Mouse (Mus musculus): Measurements from ENCODE around the gene Brd9. TPM values are rescaled to one million over a fixed set of nuclear protein-coding genes. Genes with fewer than 3 reads are reported as not detected.
"Not testable (repeated sequence)": the region's sequence is repeated elsewhere in the genome, so short reads cannot be mapped to it uniquely, and the experiment has no call there.

Brd9 gene
- total RNA-seq, 2 experiments from 2014 or later: 108 to 110 TPM

- DNase-seq: no peak
- intact Hi-C loops (cut with DNase I): loop anchor here (10.0 kb wide), 1 partner anchor 48 kb away; no protein-coding TSS in a partner anchor
These were observed 39.3 kb downstream of the Brd9 start for GRCm38 (mm10) chr13:73976935-73977334.

GRCm38 (mm10) chr13:73990325-73990724, 52.7 kb downstream of the Brd9 start:
- DNase-seq: no peak
- intact Hi-C loops (cut with DNase I): no loop called here

- intact Hi-C loops (cut with DNase I): no loop called here
- DNase-seq: no peak
These were observed 53.1 kb downstream of the Brd9 start for GRCm38 (mm10) chr13:73990761-73991160.

GRCm38 (mm10) chr13:73991267-73991666, 53.7 kb downstream of the Brd9 start:
- intact Hi-C loops (cut with DNase I): no loop called here
- no peak for DNase-seq

- intact Hi-C loops (cut with DNase I): no loop called here
- DNase-seq: no peak
These were observed 58.8 kb downstream of the Brd9 start for GRCm38 (mm10) chr13:73996456-73996855.

- intact Hi-C loops (cut with DNase I): no loop called here
- DNase-seq: no peak
These were observed 62.9 kb downstream of the Brd9 start for GRCm38 (mm10) chr13:74000519-74000918.

GRCm38 (mm10) chr13:74000961-74001360, 63.4 kb downstream of the Brd9 start:
- intact Hi-C loops (cut with DNase I): no loop called here
- no peak for DNase-seq

GRCm38 (mm10) chr13:74001492-74001891, 63.9 kb downstream of the Brd9 start:
- intact Hi-C loops (cut with DNase I): no loop called here
- no peak for DNase-seq

GRCm38 (mm10) chr13:74006881-74007280, 69.3 kb downstream of the Brd9 start:
- intact Hi-C loops (cut with DNase I); DNase-seq: not testable (repeated sequence)

- DNase-seq; intact Hi-C loops (cut with DNase I): not testable (repeated sequence)
These were observed 70.6 kb downstream of the Brd9 start for GRCm38 (mm10) chr13:74008216-74008615.

- intact Hi-C loops (cut with DNase I): no loop called here
- DNase-seq: peak; percentile 83
These were observed 71.5 kb downstream of the Brd9 start, which contains the start of gene Tppp for GRCm38 (mm10) chr13:74008948-74009718. Tppp (plus strand) TSS chr13:74009407.

- intact Hi-C loops (cut with DNase I): no loop called here
These were observed 72.4 kb downstream of the Brd9 start for GRCm38 (mm10) chr13:74009791-74010614.

More at GRCm38 (mm10) chr13:74009791-74010614, 72.4 kb downstream of the Brd9 start:
- peak; percentile 86 for DNase-seq

Small RNA genes lying within 50 kb of the gene (microRNA-seq; reads per million reads assigned to microRNA genes)
- not detected for gene Gm25197

Other genes starting within 250 kb of the Brd9 start
- not detected for gene Slc6a19, start 232.9 kb upstream of the Brd9 start, total RNA-seq (2021)
- 10 to 100 TPM; 12.1 to 12.3 TPM for gene Slc12a7, start 204.7 kb upstream of the Brd9 start, total RNA-seq (2021)
- gene Nkd2, start 90.2 kb upstream of the Brd9 start, total RNA-seq (2021): 10 to 100 TPM; 21.4 TPM
- 1 to 10 TPM; 7.0 to 8.7 TPM for gene Trip13, start within 50 bp of the Brd9 start, total RNA-seq (2021)
- gene Zdhhc11, start 26.0 kb downstream of the Brd9 start, total RNA-seq (2021): not detected
- 10 to 100 TPM; 37.7 to 37.9 TPM for gene Tppp, start 71.6 kb downstream of the Brd9 start, total RNA-seq (2021)
- 1 to 10 TPM; 4.1 to 4.4 TPM for gene Cep72, start 124.5 kb downstream of the Brd9 start, total RNA-seq (2021)
- gene Slc9a3, start 183.6 kb downstream of the Brd9 start, total RNA-seq (2021): 1 to 10 TPM in 1 of 2 experiments, under 1 TPM in 1; 0.42 to 1.2 TPM

Measured in left cerebral cortex, postnatal 4 days (tissue).